Mouse (Mus musculus): Measurements from ENCODE around the gene Hils1. TPM values are rescaled to one million over a fixed set of nuclear protein-coding genes. Genes with fewer than 3 reads are reported as not detected.
"Not testable (repeated sequence)": the region's sequence is repeated elsewhere in the genome, so short reads cannot be mapped to it uniquely, and the experiment has no call there.

Hils1 gene
- polyA plus RNA-seq, 1 experiment from 2014 or later = not detected

- 19% methylated on average over 8 of the region's 8 CpGs for WGBS
- no peaks in the 10 kb centered on the region for H3K9me3 ChIP-seq
- DNase-seq (ENCODE audit: low spot score) = peak; percentile 48
- peaks cover 47% of the 10 kb centered on the region for H3K4me1 ChIP-seq
- H3K4me3 ChIP-seq = 0 out of 2 replicates have a peak overlapping the region, but pooled peaks have one; percentile 6
- H3K27me3 ChIP-seq (replicated peaks; ENCODE audit: low read depth, poor library complexity, severe bottlenecking) = no peaks in the 10 kb centered on the region
- no peaks in the 10 kb centered on the region for H3K36me3 ChIP-seq (replicated peaks)
- peak overlapping the region; percentile 49 for H3K27ac ChIP-seq (replicated peaks)
Observed at GRCm38 (mm10) chr11:94958065-94958858, 9.1 kb upstream of the Hils1 start.

GRCm38 (mm10) chr11:94962534-94963101 lies 4.8 kb upstream of the Hils1 start:
- Histone ChIP-seq H3K27ac (replicated peaks) (no peak overlapping the region), H3K4me3 (no peak overlapping the region), H3K9me3 (no peaks in the 10 kb centered on the region), H3K36me3 (replicated peaks) (no peaks in the 10 kb centered on the region), H3K27me3 (replicated peaks; ENCODE audit: low read depth, poor library complexity, severe bottlenecking) (no peaks in the 10 kb centered on the region), H3K4me1 (peaks cover 34% of the 10 kb centered on the region)
- no peak for DNase-seq (ENCODE audit: low spot score)
- 76% methylated on average over 5 of the region's 5 CpGs for WGBS

GRCm38 (mm10) chr11:94968187-94968586 lies 794 bp downstream of the Hils1 start:
- Histone ChIP-seq H3K36me3 (replicated peaks) (no peaks in the 10 kb centered on the region), H3K4me3 (no peak overlapping the region), H3K9me3 (no peaks in the 10 kb centered on the region), H3K27ac (replicated peaks) (no peak overlapping the region), H3K4me1 (peaks cover 9% of the 10 kb centered on the region), H3K27me3 (replicated peaks; ENCODE audit: low read depth, poor library complexity, severe bottlenecking) (peaks cover 34% of the 10 kb centered on the region)
- WGBS = 85% methylated on average over 7 of the region's 7 CpGs
- DNase-seq (ENCODE audit: low spot score) = no peak

- H3K36me3 ChIP-seq (replicated peaks); H3K9me3 ChIP-seq; H3K4me1 ChIP-seq; H3K27ac ChIP-seq (replicated peaks); H3K4me3 ChIP-seq; DNase-seq (ENCODE audit: low spot score): not testable (repeated sequence)
- 94% methylated on average over 4 of the region's 4 CpGs for WGBS
- peaks cover 34% of the 10 kb centered on the region for H3K27me3 ChIP-seq (replicated peaks; ENCODE audit: low read depth, poor library complexity, severe bottlenecking)
Observed at GRCm38 (mm10) chr11:94969709-94970108, 2.3 kb downstream of the Hils1 start.

GRCm38 (mm10) chr11:94970210-94970943 lies 3.0 kb downstream of the Hils1 start:
- peak; percentile 70 for DNase-seq (ENCODE audit: low spot score)

DNA sequence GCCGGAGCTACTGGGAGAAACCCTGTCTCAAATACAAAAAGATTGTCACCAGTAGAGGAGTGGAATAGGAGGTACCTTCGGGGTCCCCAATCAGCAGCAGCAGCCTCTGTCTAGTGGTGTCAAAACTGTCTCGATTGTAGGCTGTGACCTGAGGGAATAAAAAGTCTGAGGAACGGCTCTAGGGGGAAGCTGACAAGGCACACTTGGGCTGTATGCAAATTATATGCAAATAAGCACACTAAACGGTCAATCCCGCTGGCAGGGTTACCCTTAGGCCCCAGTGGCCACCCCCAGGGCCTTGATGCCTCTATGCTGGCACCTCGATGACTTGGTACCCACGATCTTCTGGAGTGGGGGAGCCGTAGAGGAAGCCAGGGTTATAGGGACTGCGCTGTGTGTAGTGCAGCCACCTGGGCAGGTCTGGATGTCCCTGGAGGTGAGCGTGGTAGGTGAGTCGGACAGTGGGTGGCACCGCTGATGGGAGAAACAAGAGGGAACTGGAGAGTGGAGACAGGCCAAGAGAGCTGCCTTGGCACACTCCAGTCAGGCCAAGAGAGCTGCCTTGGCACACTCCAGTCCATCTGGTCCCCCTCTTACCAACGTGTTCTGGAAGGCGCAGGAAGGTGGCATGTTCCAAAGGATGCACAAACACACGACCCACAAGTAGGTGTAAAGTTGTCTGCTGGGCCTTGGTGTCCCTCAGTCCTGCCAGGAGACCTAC lies 4.7 kb downstream of the Hils1 start:
- H3K4me3 ChIP-seq = no peak overlapping the region
- DNase-seq (ENCODE audit: low spot score) = no peak
- H3K9me3 ChIP-seq = no peaks in the 10 kb centered on the region
- no peak overlapping the region for H3K27ac ChIP-seq (replicated peaks)
- WGBS = 68% methylated on average over 16 of the region's 16 CpGs
- H3K36me3 ChIP-seq (replicated peaks) = no peaks in the 10 kb centered on the region
- H3K27me3 ChIP-seq (replicated peaks; ENCODE audit: low read depth, poor library complexity, severe bottlenecking) = peaks cover 34% of the 10 kb centered on the region
- peaks cover 6% of the 10 kb centered on the region for H3K4me1 ChIP-seq

More at GRCm38 (mm10) chr11:94970210-94970943, 3.0 kb downstream of the Hils1 start:
- peaks cover 34% of the 10 kb centered on the region for H3K27me3 ChIP-seq (replicated peaks; ENCODE audit: low read depth, poor library complexity, severe bottlenecking)
- H3K4me1 ChIP-seq = peaks cover 6% of the 10 kb centered on the region
- H3K9me3 ChIP-seq = no peaks in the 10 kb centered on the region
- no peak overlapping the region for H3K27ac ChIP-seq (replicated peaks)
- whole genome bisulfite sequencing = 62% methylated on average over 15 of the region's 15 CpGs
- H3K36me3 ChIP-seq (replicated peaks) = no peaks in the 10 kb centered on the region
- H3K4me3 ChIP-seq = no peak overlapping the region

DNA sequence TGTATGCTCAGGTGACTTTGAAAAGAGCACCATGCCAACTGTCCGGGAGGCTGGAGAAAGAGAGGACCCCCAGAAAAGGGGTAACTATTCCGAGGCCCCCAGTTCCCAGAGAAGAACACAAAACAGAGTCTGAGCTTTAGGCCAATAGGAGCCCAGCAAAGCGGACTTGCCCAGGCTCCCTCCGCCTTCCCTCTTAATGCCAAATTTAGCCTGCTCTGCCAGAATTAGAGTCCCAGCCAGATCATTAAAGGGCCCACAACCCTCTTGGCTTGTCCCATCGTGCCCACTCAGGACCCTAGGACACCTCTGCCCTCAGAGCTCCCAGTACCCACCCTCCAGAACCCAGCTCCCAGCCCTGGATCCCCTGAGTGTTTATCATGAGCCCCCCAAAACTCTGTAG lies 5.5 kb downstream of the Hils1 start:
- H3K4me3 ChIP-seq = no peak overlapping the region
- DNase-seq (ENCODE audit: low spot score) = no peak
- 64% methylated on average over 5 of the region's 5 CpGs for WGBS
- H3K27ac ChIP-seq (replicated peaks) = no peak overlapping the region
- no peaks in the 10 kb centered on the region for H3K9me3 ChIP-seq
- peaks cover 6% of the 10 kb centered on the region for H3K4me1 ChIP-seq
- no peaks in the 10 kb centered on the region for H3K36me3 ChIP-seq (replicated peaks)
- H3K27me3 ChIP-seq (replicated peaks; ENCODE audit: low read depth, poor library complexity, severe bottlenecking) = peaks cover 34% of the 10 kb centered on the region

- Histone ChIP-seq H3K9me3 (no peaks in the 10 kb centered on the region), H3K27ac (replicated peaks) (peak overlapping the region; percentile 51), H3K4me1 (peaks cover 9% of the 10 kb centered on the region), H3K36me3 (replicated peaks) (no peaks in the 10 kb centered on the region), H3K4me3 (no peak overlapping the region), H3K27me3 (replicated peaks; ENCODE audit: low read depth, poor library complexity, severe bottlenecking) (peaks cover 32% of the 10 kb centered on the region)
- WGBS = 45% methylated on average over 4 of the region's 4 CpGs
- peak; percentile 39 for DNase-seq (ENCODE audit: low spot score)
Observed at GRCm38 (mm10) chr11:94973313-94973712, 5.9 kb downstream of the Hils1 start.

GRCm38 (mm10) chr11:94974951-94975350 lies 7.6 kb downstream of the Hils1 start:
- Histone ChIP-seq H3K27ac (replicated peaks) (no peak overlapping the region), H3K4me3 (no peak overlapping the region), H3K36me3 (replicated peaks) (no peaks in the 10 kb centered on the region), H3K9me3 (no peaks in the 10 kb centered on the region), H3K4me1 (peaks cover 21% of the 10 kb centered on the region), H3K27me3 (replicated peaks; ENCODE audit: low read depth, poor library complexity, severe bottlenecking) (peaks cover 23% of the 10 kb centered on the region; the same call in 1 of the 2 replicates)
- DNase-seq (ENCODE audit: low spot score) = no peak
- 87% methylated on average over 2 of the region's 2 CpGs for WGBS

- H3K27me3 ChIP-seq (replicated peaks; ENCODE audit: low read depth, poor library complexity, severe bottlenecking) = peaks cover 15% of the 10 kb centered on the region; the same call in 1 of the 2 replicates
Observed at GRCm38 (mm10) chr11:94976199-94976598, 8.8 kb downstream of the Hils1 start, which contains the start of gene Sgca. TSS of gene Sgca (minus strand) at chr11:94976327.

GRCm38 (mm10) chr11:94978178-94978915 lies 11.0 kb downstream of the Hils1 start:
- Histone ChIP-seq H3K4me3 (peak overlapping the region; percentile 51), H3K27ac (replicated peaks) (peak overlapping the region; percentile 87), H3K9me3 (no peaks in the 10 kb centered on the region), H3K4me1 (peaks cover 16% of the 10 kb centered on the region), H3K27me3 (replicated peaks; ENCODE audit: low read depth, poor library complexity, severe bottlenecking) (no peaks in the 10 kb centered on the region), H3K36me3 (replicated peaks) (no peaks in the 10 kb centered on the region)
- 50% methylated on average over 9 of the region's 9 CpGs for WGBS
- DNase-seq (ENCODE audit: low spot score) = no peak

More at GRCm38 (mm10) chr11:94976199-94976598, 8.8 kb downstream of the Hils1 start, which contains the start of gene Sgca:
- H3K4me1 ChIP-seq = peaks cover 21% of the 10 kb centered on the region
- no peak within 1 kb of the TSS for H3K4me3 ChIP-seq
- WGBS = 76% methylated on average over 5 of the region's 5 CpGs
- H3K36me3 ChIP-seq (replicated peaks) = no peaks in the 10 kb centered on the region
- no peak within 1 kb of the TSS for H3K27ac ChIP-seq (replicated peaks)
- H3K9me3 ChIP-seq = no peaks in the 10 kb centered on the region
- no peak for DNase-seq (ENCODE audit: low spot score)

Measured in embryonic facial prominence, embryonic 10.5 days (tissue).